Mouse (Mus musculus) midbrain, postnatal 0 days (tissue): ENCODE measurements at regions not wholly inside any gene's neighbourhood (a gene's known extent, or its start where the extent isn't known, plus 50 kb on each side); places are given as distances from the start of the nearest gene placed in this dataset.

Experiments
- ATAC-seq: fragments of 200-750 bp; cut with Nextera tagmentation; 2 replicates; pipeline ENCODE4 v1.8.0; 2017; ENCODE audit warnings: moderate number of reproducible peaks, mild to moderate bottlenecking, moderate TSS enrichment, moderate library complexity; ENCODE audit not compliant: low FRiP score
- DNase-seq: peaks from one replicate; pipeline ENCODE4 v3.0.0-alpha.2; 2015; ENCODE audit warnings: low spot score
- H3K27ac ChIP-seq: fragments of 300-500 bp; sonication (generic); 2 replicates; pipeline ENCODE4 v1.5.1; 2014; ENCODE audit warnings: low read depth, mild to moderate bottlenecking, low read length, mixed read lengths
- H3K27me3 ChIP-seq: fragments of 300-500 bp; sonication (generic); 2 replicates; pipeline ENCODE4 v1.6.1; 2014; ENCODE audit warnings: low read length, control low read depth, mixed read lengths; ENCODE audit not compliant: insufficient read depth
- H3K36me3 ChIP-seq: fragments of 300-500 bp; sonication (generic); 2 replicates; pipeline ENCODE4 v1.6.1; 2014; ENCODE audit warnings: low read length, control low read depth, mixed read lengths; ENCODE audit not compliant: insufficient read depth
- H3K4me1 ChIP-seq: fragments of 300-500 bp; sonication (generic); 2 replicates; pipeline ENCODE4 v1.6.1; 2014; ENCODE audit warnings: mild to moderate bottlenecking, control low read depth, antibody characterized with exemption, low read length, mixed read lengths; ENCODE audit not compliant: insufficient read depth
- H3K4me2 ChIP-seq: fragments of 300-500 bp; sonication (generic); 2 replicates; pipeline ENCODE4 v1.6.1; 2014; ENCODE audit warnings: low read depth, mild to moderate bottlenecking, low read length, mixed read lengths; ENCODE audit not compliant: poor library complexity, severe bottlenecking
- H3K4me3 ChIP-seq: fragments of 300-500 bp; sonication (generic); 2 replicates; pipeline ENCODE4 v1.5.1; 2014; ENCODE audit warnings: low read depth, mild to moderate bottlenecking, low read length, moderate library complexity
- H3K9ac ChIP-seq: fragments of 300-500 bp; sonication (generic); replicated peaks from 2 replicates; pipeline ENCODE4 v1.6.1; 2014; ENCODE audit warnings: mild to moderate bottlenecking, low read length, moderate library complexity, mixed read lengths; ENCODE audit not compliant: poor library complexity, severe bottlenecking
- H3K9me3 ChIP-seq: fragments of 300-500 bp; sonication (generic); 2 replicates; pipeline ENCODE4 v1.6.1; 2016; ENCODE audit warnings: low read length, control low read depth
- CTCF ChIP-seq: IDR thresholded peaks from 2 replicates; pipeline ENCODE4 v1.5.1; 2016; ENCODE audit warnings: antibody characterized with exemption, mild to moderate bottlenecking
- WGBS: fragments of 180-500 bp; shearing (Covaris S2); extraction: QIAGEN DNeasy Blood & Tissue Kit; methylation state at CpG from one replicate; pipeline ENCODE4 v1.1.7; 2014; 5-methylcytosine and 5-hydroxymethylcytosine counted together

DNA sequence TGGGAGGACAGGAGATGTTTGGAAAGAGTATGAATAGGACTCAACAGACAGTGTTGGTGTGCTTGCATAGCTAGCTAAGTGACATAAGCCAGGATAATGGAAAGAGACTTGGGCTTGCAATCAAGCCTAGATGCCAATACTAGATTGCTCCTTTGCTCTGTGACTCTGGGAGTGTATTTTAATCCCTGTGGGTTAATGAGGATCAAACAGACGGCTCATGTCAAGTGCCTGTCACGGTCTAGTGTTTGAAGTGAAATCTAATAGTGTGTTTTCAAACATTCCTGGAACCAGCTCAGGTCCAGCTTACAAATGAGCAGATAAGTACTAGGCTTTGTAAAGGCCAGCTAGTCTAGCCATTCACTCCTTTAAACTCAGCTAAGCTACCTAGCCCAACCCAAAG, 64.1 kb upstream of the Ranbp3l start:
- ATAC-seq = no peak

DNA sequence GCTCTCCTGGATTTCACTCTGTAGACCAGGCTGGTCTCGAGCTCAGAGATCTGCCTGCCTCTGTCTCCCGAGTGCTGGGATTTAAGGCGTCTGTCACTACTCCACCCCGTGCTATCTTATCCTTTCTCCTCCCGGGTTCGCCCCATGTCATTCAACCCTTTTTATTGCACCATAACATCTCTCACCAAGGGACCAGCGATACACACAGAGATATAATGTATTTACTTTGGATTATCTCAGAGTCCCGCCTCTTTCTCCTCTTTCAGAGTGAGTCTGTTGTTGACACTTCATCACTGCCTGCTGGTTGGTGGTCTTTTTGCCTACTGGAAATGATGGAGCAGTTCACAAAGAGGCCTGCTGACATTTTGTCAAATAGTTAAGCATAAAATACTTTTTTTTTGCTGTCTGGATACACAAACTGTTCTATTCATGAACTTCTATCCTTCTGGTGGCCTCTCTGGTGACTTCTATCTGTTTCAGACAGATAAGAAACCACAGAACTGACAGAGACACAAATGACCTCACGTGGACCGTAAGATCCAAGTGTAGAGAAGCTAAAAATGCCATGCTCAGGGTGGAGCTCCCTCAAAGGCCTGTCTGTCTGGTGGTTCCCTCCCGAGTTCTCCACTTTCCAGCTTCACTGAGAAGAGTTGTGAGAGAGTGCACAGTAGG, 70.1 kb upstream of the Ranbp3l start:
- WGBS = 86% methylated on average over 11 of the region's 11 CpGs
- Histone ChIP-seq H3K27ac (no peak overlapping the region), H3K4me3 (no peak overlapping the region), H3K4me2 (no peak overlapping the region), H3K27me3 (no peaks in the 10 kb centered on the region), H3K4me1 (no peaks in the 10 kb centered on the region), H3K9me3 (no peaks in the 10 kb centered on the region), H3K36me3 (no peaks in the 10 kb centered on the region), H3K9ac (no peak overlapping the region)
- no peak for TF ChIP-seq CTCF
- ATAC-seq = no peak
- no peak for DNase-seq

More for the DNA sequence above, 64.1 kb upstream of the Ranbp3l start:
- no peak for TF ChIP-seq CTCF
- no peak overlapping the region for H3K9ac ChIP-seq
- WGBS = 39% methylated on average over 2 of the region's 2 CpGs
- no peaks in the 10 kb centered on the region for H3K27me3 ChIP-seq
- H3K4me3 ChIP-seq = no peak overlapping the region
- H3K27ac ChIP-seq = no peak overlapping the region
- H3K4me2 ChIP-seq = no peak overlapping the region
- no peaks in the 10 kb centered on the region for H3K9me3 ChIP-seq
- H3K36me3 ChIP-seq = no peaks in the 10 kb centered on the region
- no peaks in the 10 kb centered on the region for H3K4me1 ChIP-seq
- DNase-seq = no peak

DNA sequence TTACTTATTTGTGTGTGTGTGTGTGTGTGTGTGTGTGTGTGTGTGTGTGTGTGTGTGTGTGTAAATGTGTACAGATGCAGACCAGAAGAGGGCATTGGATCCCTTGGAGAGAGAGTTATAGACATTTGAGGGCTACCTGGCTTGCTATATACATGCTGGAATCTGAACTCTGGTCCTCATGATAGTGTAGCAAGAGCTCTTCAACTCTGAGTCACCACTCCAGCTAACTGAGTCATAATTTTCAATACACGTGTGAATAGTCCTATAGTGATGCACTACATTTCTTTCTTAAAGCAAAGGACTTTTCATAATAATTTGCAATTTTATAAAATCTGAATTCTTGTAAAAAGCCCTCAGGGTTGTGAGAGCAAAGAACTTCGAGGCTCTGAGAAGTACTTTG, 70.9 kb upstream of the Ranbp3l start:
- Histone ChIP-seq H3K27ac (no peak overlapping the region), H3K4me1 (no peaks in the 10 kb centered on the region), H3K4me3 (no peak overlapping the region), H3K9me3 (no peaks in the 10 kb centered on the region), H3K4me2 (no peak overlapping the region), H3K36me3 (no peaks in the 10 kb centered on the region), H3K9ac (no peak overlapping the region), H3K27me3 (no peaks in the 10 kb centered on the region)
- no peak for TF ChIP-seq CTCF
- WGBS = 79% methylated on average over 2 of the region's 2 CpGs
- DNase-seq = no peak
- no peak for ATAC-seq

DNA sequence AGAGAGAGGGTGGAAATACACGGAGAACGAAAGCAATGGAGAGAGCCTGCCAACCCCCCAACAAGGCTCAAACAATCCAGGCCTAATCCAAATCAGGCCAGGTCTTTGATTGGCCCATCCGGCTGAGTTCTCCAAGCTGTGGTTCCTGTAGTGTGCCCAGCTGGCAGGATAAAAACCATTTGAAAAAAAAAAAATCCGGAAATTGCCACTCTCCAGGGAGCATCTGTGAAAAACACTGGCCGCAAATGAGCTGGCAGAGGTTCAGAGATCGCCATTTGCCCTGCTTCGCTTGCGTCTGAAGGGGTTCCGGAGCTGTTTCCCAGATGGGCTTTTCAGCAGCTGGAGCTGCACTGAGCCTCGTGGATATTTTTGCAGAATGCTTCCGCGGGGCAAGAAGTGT, 71.4 kb upstream of the Ranbp3l start:
- no peak for TF ChIP-seq CTCF
- 71% methylated on average over 12 of the region's 12 CpGs for WGBS
- no peak overlapping the region for H3K4me2 ChIP-seq

DNA sequence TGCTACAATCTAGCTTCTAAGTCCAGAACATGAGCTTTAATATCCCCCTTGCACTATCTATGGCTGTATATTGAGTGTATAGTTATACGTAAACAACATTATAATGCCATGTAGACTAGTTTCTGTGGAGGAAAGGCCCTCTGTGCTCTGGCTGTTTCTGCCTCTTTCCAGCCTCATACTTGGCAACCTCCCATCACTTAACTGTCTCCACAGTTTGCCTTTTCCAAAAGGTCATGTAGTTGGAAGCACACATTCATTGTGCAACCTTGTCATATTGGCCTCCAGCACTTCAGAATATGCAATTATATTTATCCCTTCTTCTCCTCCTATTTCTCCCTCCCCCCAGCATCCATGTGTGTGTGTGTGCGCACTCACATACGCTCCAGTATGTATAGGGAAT, 82.2 kb upstream of the Ranbp3l start:
- no peak for TF ChIP-seq CTCF
- no peak overlapping the region for H3K4me3 ChIP-seq
- no peaks in the 10 kb centered on the region for H3K9me3 ChIP-seq
- ATAC-seq = no peak
- no peaks in the 10 kb centered on the region for H3K4me1 ChIP-seq
- no peaks in the 10 kb centered on the region for H3K27me3 ChIP-seq
- no peaks in the 10 kb centered on the region for H3K36me3 ChIP-seq
- H3K4me2 ChIP-seq = no peak overlapping the region
- H3K27ac ChIP-seq = no peak overlapping the region
- 97% methylated on average over 3 of the region's 3 CpGs for WGBS
- H3K9ac ChIP-seq = no peak overlapping the region
- DNase-seq = no peak

More for the DNA sequence above, 71.4 kb upstream of the Ranbp3l start:
- no peak overlapping the region for H3K4me3 ChIP-seq
- H3K36me3 ChIP-seq = no peaks in the 10 kb centered on the region
- no peaks in the 10 kb centered on the region for H3K4me1 ChIP-seq
- peak; percentile 82 for DNase-seq
- H3K9ac ChIP-seq = no peak overlapping the region
- H3K9me3 ChIP-seq = no peaks in the 10 kb centered on the region
- no peaks in the 10 kb centered on the region for H3K27me3 ChIP-seq
- H3K27ac ChIP-seq = no peak overlapping the region
- peak; percentile 58 for ATAC-seq

DNA sequence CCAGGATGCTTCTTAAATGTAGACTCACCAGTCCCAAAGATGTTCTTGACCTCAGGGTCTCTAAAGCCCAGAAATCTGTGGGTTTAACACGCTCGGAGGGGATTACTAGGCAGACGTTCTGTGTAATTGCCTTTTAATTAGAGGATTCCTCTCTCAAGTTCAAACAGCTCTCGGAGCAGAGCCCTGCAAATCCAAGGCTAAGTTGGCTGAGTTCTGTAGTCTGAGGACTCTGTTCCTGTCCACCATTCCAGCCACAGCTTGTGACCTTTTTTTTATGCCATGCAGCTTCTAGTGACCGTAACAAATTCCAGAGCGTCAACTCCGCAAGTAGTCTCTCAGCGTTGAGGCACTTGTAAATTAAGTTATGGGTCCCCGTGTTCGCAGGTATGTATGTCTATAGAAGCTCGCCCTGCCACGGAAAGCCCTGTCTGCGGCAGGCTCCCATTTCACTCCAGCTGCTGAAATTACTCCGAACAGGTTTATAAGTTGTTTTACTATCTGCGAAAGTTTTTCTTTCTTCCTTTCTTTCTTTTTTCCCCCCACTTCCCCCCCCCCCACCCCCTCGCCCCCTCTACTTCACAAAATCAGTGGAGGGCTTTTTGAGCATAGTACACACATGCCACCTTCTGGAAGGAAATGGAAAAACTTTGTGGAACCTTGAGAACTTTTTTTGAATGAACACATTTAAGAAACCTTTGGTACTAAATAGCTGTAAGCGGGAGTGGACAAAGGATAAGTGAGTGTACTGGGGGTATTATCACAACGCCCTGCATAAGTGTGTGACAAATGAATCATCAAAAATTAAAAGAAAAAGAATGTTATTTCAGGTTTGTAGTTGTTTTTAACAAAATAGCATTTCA, 82.9 kb upstream of the Ranbp3l start:
- H3K4me3 ChIP-seq = no peak overlapping the region
- DNase-seq (peak; percentile 54), ATAC-seq (no peak)
- H3K4me2 ChIP-seq = no peak overlapping the region
- no peaks in the 10 kb centered on the region for H3K4me1 ChIP-seq
- H3K9ac ChIP-seq = no peak overlapping the region
- H3K36me3 ChIP-seq = no peaks in the 10 kb centered on the region
- no peaks in the 10 kb centered on the region for H3K9me3 ChIP-seq
- no peak overlapping the region for H3K27ac ChIP-seq
- no peaks in the 10 kb centered on the region for H3K27me3 ChIP-seq
- peak; percentile 71 for TF ChIP-seq CTCF
- 47% methylated on average over 18 of the region's 18 CpGs for WGBS
